Mouse (Mus musculus): ENCODE data around the gene Snrpf. TPM values are rescaled to one million over a fixed set of nuclear protein-coding genes. Genes with fewer than 3 reads are reported as not detected.
A peak's percentile ranks its signal among the peaks of the same experiment; 100 is the strongest.

The Snrpf gene
- polyA plus RNA-seq, 1 experiment from 2014 or later = 74.5 TPM

GRCm38 (mm10) chr10:93574966-93575365, 14.5 kb downstream of the Snrpf start:
- Histone ChIP-seq H3K4me2 (replicated peaks; ENCODE audit: low read depth) (no peak overlapping the region), H3K4me3 (ENCODE audit: low read depth, low read length) (no peak overlapping the region), H3K9ac (ENCODE audit: low read length) (no peak overlapping the region), H3K27me3 (ENCODE audit: control insufficient read depth, insufficient read depth, low read length) (no peaks in the 10 kb centered on the region), H3K4me1 (replicated peaks; ENCODE audit: control insufficient read depth, insufficient read depth) (no peaks in the 10 kb centered on the region), H3K36me3 (ENCODE audit: control insufficient read depth, insufficient read depth, low read length) (no peaks in the 10 kb centered on the region), H3K27ac (replicated peaks) (no peak overlapping the region), H3K9me3 (ENCODE audit: control insufficient read depth, low read length) (no peaks in the 10 kb centered on the region)
- no peak for TF ChIP-seq EP300 (optimal IDR thresholded peaks at IDR 0.05)
- no peak for TF ChIP-seq CTCF (IDR thresholded peaks at IDR 0.05; ENCODE audit: low read depth)
- no peak for ATAC-seq (ENCODE audit: low FRiP score, low TSS enrichment)
- DNase-seq (ENCODE audit: low spot score) = no peak
- WGBS = 54% methylated on average over 4 of the region's 4 CpGs

- 36% methylated on average over 2 of the region's 2 CpGs for WGBS
- Histone ChIP-seq H3K36me3 (ENCODE audit: control insufficient read depth, insufficient read depth, low read length) (no peaks in the 10 kb centered on the region), H3K4me3 (ENCODE audit: low read depth, low read length) (no peak overlapping the region), H3K4me2 (replicated peaks; ENCODE audit: low read depth) (no peak overlapping the region), H3K9ac (ENCODE audit: low read length) (no peak overlapping the region), H3K27me3 (ENCODE audit: control insufficient read depth, insufficient read depth, low read length) (no peaks in the 10 kb centered on the region), H3K27ac (replicated peaks) (no peak overlapping the region), H3K9me3 (ENCODE audit: control insufficient read depth, low read length) (no peaks in the 10 kb centered on the region), H3K4me1 (replicated peaks; ENCODE audit: control insufficient read depth, insufficient read depth) (no peaks in the 10 kb centered on the region)
- TF ChIP-seq CTCF (IDR thresholded peaks at IDR 0.05; ENCODE audit: low read depth) = 0 out of 2 replicates have a peak, but pooled peaks have one; percentile 6
- TF ChIP-seq EP300 (optimal IDR thresholded peaks at IDR 0.05) = no peak
- DNase-seq (ENCODE audit: low spot score) (no peak), ATAC-seq (ENCODE audit: low FRiP score, low TSS enrichment) (no peak)
Measured at GRCm38 (mm10) chr10:93572209-93572608, 17.3 kb downstream of the Snrpf start.

GRCm38 (mm10) chr10:93568671-93569070, 20.8 kb downstream of the Snrpf start:
- no peak for TF ChIP-seq EP300 (optimal IDR thresholded peaks at IDR 0.05)
- no peak for TF ChIP-seq CTCF (IDR thresholded peaks at IDR 0.05; ENCODE audit: low read depth)
- ATAC-seq (ENCODE audit: low FRiP score, low TSS enrichment) = no peak
- Histone ChIP-seq H3K9ac (ENCODE audit: low read length) (no peak overlapping the region), H3K36me3 (ENCODE audit: control insufficient read depth, insufficient read depth, low read length) (no peaks in the 10 kb centered on the region), H3K4me2 (replicated peaks; ENCODE audit: low read depth) (no peak overlapping the region), H3K4me3 (ENCODE audit: low read depth, low read length) (no peak overlapping the region), H3K27me3 (ENCODE audit: control insufficient read depth, insufficient read depth, low read length) (no peaks in the 10 kb centered on the region), H3K4me1 (replicated peaks; ENCODE audit: control insufficient read depth, insufficient read depth) (no peaks in the 10 kb centered on the region), H3K9me3 (ENCODE audit: control insufficient read depth, low read length) (no peaks in the 10 kb centered on the region), H3K27ac (replicated peaks) (no peak overlapping the region)
- 75% methylated on average over 6 of the region's 6 CpGs for WGBS
- DNase-seq (ENCODE audit: low spot score) = no peak

DNA sequence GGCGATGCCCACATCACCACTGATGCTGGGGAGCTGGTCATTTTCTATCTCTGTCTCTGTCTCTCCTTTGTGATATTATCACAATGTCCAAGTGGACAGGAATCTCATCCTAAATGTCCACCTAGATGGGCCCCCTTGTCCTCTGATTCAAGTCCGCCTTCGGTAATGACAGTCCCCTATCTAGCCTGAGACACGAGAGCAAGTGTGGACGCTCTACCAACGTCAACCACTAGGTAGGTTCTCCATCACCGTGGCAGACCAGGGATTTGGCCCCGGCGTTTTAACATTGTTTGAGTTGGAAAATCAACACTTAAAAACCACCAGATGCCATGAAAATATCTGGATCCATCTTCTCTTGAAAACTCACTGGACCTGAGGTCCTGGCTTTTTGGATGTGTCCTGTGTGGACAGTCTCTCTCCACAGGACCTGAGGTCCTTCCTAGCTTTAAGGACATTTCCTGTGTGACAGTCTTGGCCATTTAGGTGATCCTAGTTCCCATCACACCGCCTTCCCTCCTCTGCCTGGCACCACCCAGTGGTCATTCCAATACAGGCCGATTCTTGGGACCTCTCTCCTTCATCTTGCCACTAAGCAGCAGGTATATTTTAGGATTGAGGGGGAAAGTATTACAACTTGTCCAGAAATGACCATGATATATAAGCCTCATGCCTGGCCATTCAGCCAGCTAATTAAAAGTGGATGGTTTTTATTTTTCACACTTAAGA, 21.5 kb downstream of the Snrpf start:
- H3K4me1 ChIP-seq (replicated peaks; ENCODE audit: control insufficient read depth, insufficient read depth) = no peaks in the 10 kb centered on the region
- H3K4me2 ChIP-seq (replicated peaks; ENCODE audit: low read depth) = no peak overlapping the region
- ATAC-seq (ENCODE audit: low FRiP score, low TSS enrichment) (no peak), DNase-seq (ENCODE audit: low spot score) (no peak)
- no peak overlapping the region for H3K9ac ChIP-seq (ENCODE audit: low read length)
- WGBS = 90% methylated on average over 11 of the region's 11 CpGs
- no peaks in the 10 kb centered on the region for H3K27me3 ChIP-seq (ENCODE audit: control insufficient read depth, insufficient read depth, low read length)
- no peak overlapping the region for H3K27ac ChIP-seq (replicated peaks)
- H3K9me3 ChIP-seq (ENCODE audit: control insufficient read depth, low read length) = no peaks in the 10 kb centered on the region
- no peak for TF ChIP-seq EP300 (optimal IDR thresholded peaks at IDR 0.05)
- peak; percentile 38; the same call in 1 of the 2 replicates for TF ChIP-seq CTCF (IDR thresholded peaks at IDR 0.05; ENCODE audit: low read depth)
- H3K4me3 ChIP-seq (ENCODE audit: low read depth, low read length) = no peak overlapping the region
- H3K36me3 ChIP-seq (ENCODE audit: control insufficient read depth, insufficient read depth, low read length) = no peaks in the 10 kb centered on the region

DNA sequence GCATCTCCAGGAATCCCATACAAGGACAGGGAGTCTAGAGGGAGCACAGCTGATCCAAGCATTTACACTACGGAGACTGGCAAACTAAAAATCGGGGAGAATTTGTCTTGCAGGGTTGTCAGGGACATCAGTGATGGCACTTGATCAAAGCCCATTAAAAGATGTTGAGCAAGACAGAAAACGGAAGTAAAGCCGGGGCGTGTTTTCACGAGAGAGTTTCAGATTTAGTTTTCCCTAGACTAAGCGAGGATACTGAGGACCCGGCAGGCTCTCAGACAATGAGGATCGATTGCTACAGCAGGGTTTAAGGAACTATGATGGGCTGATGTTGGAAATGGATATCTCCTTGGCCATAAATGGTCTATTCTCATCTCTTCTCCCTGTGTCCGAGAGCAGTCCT, 22.4 kb downstream of the Snrpf start:
- Histone ChIP-seq H3K9ac (ENCODE audit: low read length) (no peak overlapping the region), H3K4me3 (ENCODE audit: low read depth, low read length) (no peak overlapping the region), H3K9me3 (ENCODE audit: control insufficient read depth, low read length) (no peaks in the 10 kb centered on the region), H3K27me3 (ENCODE audit: control insufficient read depth, insufficient read depth, low read length) (no peaks in the 10 kb centered on the region), H3K36me3 (ENCODE audit: control insufficient read depth, insufficient read depth, low read length) (no peaks in the 10 kb centered on the region), H3K4me1 (replicated peaks; ENCODE audit: control insufficient read depth, insufficient read depth) (no peaks in the 10 kb centered on the region), H3K27ac (replicated peaks) (no peak overlapping the region), H3K4me2 (replicated peaks; ENCODE audit: low read depth) (no peak overlapping the region)
- ATAC-seq (ENCODE audit: low FRiP score, low TSS enrichment) = no peak
- WGBS = 82% methylated on average over 10 of the region's 10 CpGs
- TF ChIP-seq CTCF (IDR thresholded peaks at IDR 0.05; ENCODE audit: low read depth) = no peak
- no peak for TF ChIP-seq EP300 (optimal IDR thresholded peaks at IDR 0.05)
- DNase-seq (ENCODE audit: low spot score) = no peak

GRCm38 (mm10) chr10:93564518-93565090, 24.9 kb downstream of the Snrpf start:
- 86% methylated on average over 14 of the region's 14 CpGs for WGBS
- H3K9me3 ChIP-seq (ENCODE audit: control insufficient read depth, low read length) = no peaks in the 10 kb centered on the region
- TF ChIP-seq EP300 (optimal IDR thresholded peaks at IDR 0.05) (no peak), CTCF (IDR thresholded peaks at IDR 0.05; ENCODE audit: low read depth) (no peak)
- no peak overlapping the region for H3K4me2 ChIP-seq (replicated peaks; ENCODE audit: low read depth)
- H3K27me3 ChIP-seq (ENCODE audit: control insufficient read depth, insufficient read depth, low read length) = no peaks in the 10 kb centered on the region
- no peak overlapping the region for H3K9ac ChIP-seq (ENCODE audit: low read length)
- no peaks in the 10 kb centered on the region for H3K36me3 ChIP-seq (ENCODE audit: control insufficient read depth, insufficient read depth, low read length)
- no peak overlapping the region for H3K27ac ChIP-seq (replicated peaks)
- H3K4me1 ChIP-seq (replicated peaks; ENCODE audit: control insufficient read depth, insufficient read depth) = no peaks in the 10 kb centered on the region
- DNase-seq (ENCODE audit: low spot score) (no peak), ATAC-seq (ENCODE audit: low FRiP score, low TSS enrichment) (no peak)
- no peak overlapping the region for H3K4me3 ChIP-seq (ENCODE audit: low read depth, low read length)
